Mouse (Mus musculus): ENCODE measurements around the gene Enpp1. TPM values are rescaled to one million over a fixed set of nuclear protein-coding genes. Genes with fewer than 3 reads are reported as not detected.

Gene Enpp1
- polyA plus RNA-seq, 1 experiment from 2014 or later: 1.2 TPM

- H3K4me2 ChIP-seq: no peak overlapping the region
- DNase-seq (ENCODE audit: low spot score, missing footprints) (peak; percentile 54), ATAC-seq (ENCODE audit: low FRiP score) (no peak)
- no peak overlapping the region for H3K9ac ChIP-seq (ENCODE audit: low read length)
- no peak overlapping the region for H3K27ac ChIP-seq (ENCODE audit: low read depth, low read length)
- no peaks in the 10 kb centered on the region for H3K36me3 ChIP-seq (ENCODE audit: control insufficient read depth, insufficient read depth, low read length)
- 85% methylated on average over 5 of the region's 5 CpGs for WGBS
- no peak overlapping the region for H3K4me3 ChIP-seq (ENCODE audit: low read depth, low read length)
- H3K9me3 ChIP-seq (ENCODE audit: control insufficient read depth, low read length): no peaks in the 10 kb centered on the region
- 0 out of 2 replicates have a peak, but pooled peaks cover 3% of the 10 kb centered on the region for H3K4me1 ChIP-seq (ENCODE audit: control insufficient read depth, insufficient read depth, low read length)
- H3K27me3 ChIP-seq (ENCODE audit: control insufficient read depth, insufficient read depth, low read length): peaks cover 7% of the 10 kb centered on the region
These were observed 4.3 kb upstream of the Enpp1 start for GRCm38 (mm10) chr10:24716232-24716631.

- 0 out of 2 replicates have a peak, but pooled peaks cover 3% of the 10 kb centered on the region for H3K4me1 ChIP-seq (ENCODE audit: control insufficient read depth, insufficient read depth, low read length)
- H3K4me3 ChIP-seq (ENCODE audit: low read depth, low read length): no peak overlapping the region
- 69% methylated on average over 5 of the region's 5 CpGs for WGBS
- no peaks in the 10 kb centered on the region for H3K9me3 ChIP-seq (ENCODE audit: control insufficient read depth, low read length)
- no peak overlapping the region for H3K9ac ChIP-seq (ENCODE audit: low read length)
- H3K27ac ChIP-seq (ENCODE audit: low read depth, low read length): no peak overlapping the region
- H3K36me3 ChIP-seq (ENCODE audit: control insufficient read depth, insufficient read depth, low read length): no peaks in the 10 kb centered on the region
- ATAC-seq (ENCODE audit: low FRiP score) (no peak), DNase-seq (ENCODE audit: low spot score, missing footprints) (peak; percentile 84)
- H3K27me3 ChIP-seq (ENCODE audit: control insufficient read depth, insufficient read depth, low read length): peaks cover 13% of the 10 kb centered on the region
- no peak overlapping the region for H3K4me2 ChIP-seq
These were observed 942 bp upstream of the Enpp1 start for GRCm38 (mm10) chr10:24712901-24713300.

GRCm38 (mm10) chr10:24712367-24712761 is 405 bp upstream of the Enpp1 start:
- Histone ChIP-seq H3K27me3 (ENCODE audit: control insufficient read depth, insufficient read depth, low read length) (peaks cover 13% of the 10 kb centered on the region), H3K4me2 (peak overlapping the region; percentile 99), H3K9me3 (ENCODE audit: control insufficient read depth, low read length) (no peaks in the 10 kb centered on the region), H3K9ac (ENCODE audit: low read length) (peak overlapping the region; percentile 59), H3K4me1 (ENCODE audit: control insufficient read depth, insufficient read depth, low read length) (0 out of 2 replicates have a peak, but pooled peaks cover 3% of the 10 kb centered on the region), H3K27ac (ENCODE audit: low read depth, low read length) (no peak overlapping the region), H3K36me3 (ENCODE audit: control insufficient read depth, insufficient read depth, low read length) (no peaks in the 10 kb centered on the region), H3K4me3 (ENCODE audit: low read depth, low read length) (peak overlapping the region; percentile 63)
- no peak for DNase-seq (ENCODE audit: low spot score, missing footprints)
- no peak for ATAC-seq (ENCODE audit: low FRiP score)
- 16% methylated on average over 15 of the region's 15 CpGs for WGBS

- Histone ChIP-seq H3K27ac (ENCODE audit: low read depth, low read length) (no peak overlapping the region), H3K4me1 (ENCODE audit: control insufficient read depth, insufficient read depth, low read length) (0 out of 2 replicates have a peak, but pooled peaks cover 3% of the 10 kb centered on the region), H3K27me3 (ENCODE audit: control insufficient read depth, insufficient read depth, low read length) (peaks cover 13% of the 10 kb centered on the region), H3K9me3 (ENCODE audit: control insufficient read depth, low read length) (no peaks in the 10 kb centered on the region), H3K4me2 (peak overlapping the region; percentile 99), H3K9ac (ENCODE audit: low read length) (no peak overlapping the region), H3K36me3 (ENCODE audit: control insufficient read depth, insufficient read depth, low read length) (no peaks in the 10 kb centered on the region), H3K4me3 (ENCODE audit: low read depth, low read length) (peak overlapping the region; percentile 63)
- no peak for ATAC-seq (ENCODE audit: low FRiP score)
- WGBS: 23% methylated on average over 10 of the region's 10 CpGs
- no peak for DNase-seq (ENCODE audit: low spot score, missing footprints)
These were observed 888 bp downstream of the Enpp1 start for GRCm38 (mm10) chr10:24711071-24711470.

- peaks cover 13% of the 10 kb centered on the region for H3K27me3 ChIP-seq (ENCODE audit: control insufficient read depth, insufficient read depth, low read length)
- H3K9me3 ChIP-seq (ENCODE audit: control insufficient read depth, low read length): no peaks in the 10 kb centered on the region
- no peak overlapping the region for H3K27ac ChIP-seq (ENCODE audit: low read depth, low read length)
- ATAC-seq (ENCODE audit: low FRiP score): no peak
- no peak overlapping the region for H3K9ac ChIP-seq (ENCODE audit: low read length)
- H3K36me3 ChIP-seq (ENCODE audit: control insufficient read depth, insufficient read depth, low read length): no peaks in the 10 kb centered on the region
- peak; percentile 79 for DNase-seq (ENCODE audit: low spot score, missing footprints)
- H3K4me3 ChIP-seq (ENCODE audit: low read depth, low read length): no peak overlapping the region
- WGBS: 91% methylated on average over 6 of the region's 6 CpGs
- no peak overlapping the region for H3K4me2 ChIP-seq
- H3K4me1 ChIP-seq (ENCODE audit: control insufficient read depth, insufficient read depth, low read length): 0 out of 2 replicates have a peak, but pooled peaks cover 3% of the 10 kb centered on the region
These were observed 1.6 kb downstream of the Enpp1 start for GRCm38 (mm10) chr10:24710361-24710760.

- WGBS: 85% methylated on average over 6 of the region's 6 CpGs
- no peak overlapping the region for H3K4me2 ChIP-seq
- no peak overlapping the region for H3K4me3 ChIP-seq (ENCODE audit: low read depth, low read length)
- peaks cover 10% of the 10 kb centered on the region for H3K27me3 ChIP-seq (ENCODE audit: control insufficient read depth, insufficient read depth, low read length)
- DNase-seq (ENCODE audit: low spot score, missing footprints) (no peak), ATAC-seq (ENCODE audit: low FRiP score) (no peak)
- H3K9ac ChIP-seq (ENCODE audit: low read length): no peak overlapping the region
- H3K9me3 ChIP-seq (ENCODE audit: control insufficient read depth, low read length): no peaks in the 10 kb centered on the region
- 0 out of 2 replicates have a peak, but pooled peaks cover 3% of the 10 kb centered on the region for H3K4me1 ChIP-seq (ENCODE audit: control insufficient read depth, insufficient read depth, low read length)
- no peak overlapping the region for H3K27ac ChIP-seq (ENCODE audit: low read depth, low read length)
- no peaks in the 10 kb centered on the region for H3K36me3 ChIP-seq (ENCODE audit: control insufficient read depth, insufficient read depth, low read length)
These were observed 4.2 kb downstream of the Enpp1 start for GRCm38 (mm10) chr10:24707745-24708144.

GRCm38 (mm10) chr10:24706431-24707140 is 5.4 kb downstream of the Enpp1 start:
- WGBS: 93% methylated on average over 2 of the region's 2 CpGs
- H3K4me3 ChIP-seq (ENCODE audit: low read depth, low read length): no peak overlapping the region
- H3K36me3 ChIP-seq (ENCODE audit: control insufficient read depth, insufficient read depth, low read length): no peaks in the 10 kb centered on the region
- H3K27ac ChIP-seq (ENCODE audit: low read depth, low read length): no peak overlapping the region
- H3K4me1 ChIP-seq (ENCODE audit: control insufficient read depth, insufficient read depth, low read length): 0 out of 2 replicates have a peak, but pooled peaks cover 3% of the 10 kb centered on the region
- no peak overlapping the region for H3K9ac ChIP-seq (ENCODE audit: low read length)
- H3K9me3 ChIP-seq (ENCODE audit: control insufficient read depth, low read length): no peaks in the 10 kb centered on the region
- no peak overlapping the region for H3K4me2 ChIP-seq
- peak; percentile 53 for DNase-seq (ENCODE audit: low spot score, missing footprints)
- no peak for ATAC-seq (ENCODE audit: low FRiP score)
- H3K27me3 ChIP-seq (ENCODE audit: control insufficient read depth, insufficient read depth, low read length): peaks cover 7% of the 10 kb centered on the region

GRCm38 (mm10) chr10:24702698-24703097 is 9.3 kb downstream of the Enpp1 start:
- H3K4me1 ChIP-seq (ENCODE audit: control insufficient read depth, insufficient read depth, low read length): no peaks in the 10 kb centered on the region
- DNase-seq (ENCODE audit: low spot score, missing footprints) (peak; percentile 60), ATAC-seq (ENCODE audit: low FRiP score) (no peak)
- no peak overlapping the region for H3K9ac ChIP-seq (ENCODE audit: low read length)
- no peaks in the 10 kb centered on the region for H3K9me3 ChIP-seq (ENCODE audit: control insufficient read depth, low read length)
- no peak overlapping the region for H3K4me2 ChIP-seq
- H3K36me3 ChIP-seq (ENCODE audit: control insufficient read depth, insufficient read depth, low read length): no peaks in the 10 kb centered on the region
- no peak overlapping the region for H3K4me3 ChIP-seq (ENCODE audit: low read depth, low read length)
- 81% methylated on average over 2 of the region's 2 CpGs for WGBS
- H3K27me3 ChIP-seq (ENCODE audit: control insufficient read depth, insufficient read depth, low read length): no peaks in the 10 kb centered on the region
- H3K27ac ChIP-seq (ENCODE audit: low read depth, low read length): no peak overlapping the region

- ATAC-seq (ENCODE audit: low FRiP score) (no peak), DNase-seq (ENCODE audit: low spot score, missing footprints) (peak; percentile 71)
- Histone ChIP-seq H3K27ac (ENCODE audit: low read depth, low read length) (no peak overlapping the region), H3K4me2 (no peak overlapping the region), H3K9me3 (ENCODE audit: control insufficient read depth, low read length) (no peaks in the 10 kb centered on the region), H3K4me1 (ENCODE audit: control insufficient read depth, insufficient read depth, low read length) (no peaks in the 10 kb centered on the region), H3K27me3 (ENCODE audit: control insufficient read depth, insufficient read depth, low read length) (no peaks in the 10 kb centered on the region), H3K9ac (ENCODE audit: low read length) (no peak overlapping the region), H3K4me3 (ENCODE audit: low read depth, low read length) (no peak overlapping the region), H3K36me3 (ENCODE audit: control insufficient read depth, insufficient read depth, low read length) (no peaks in the 10 kb centered on the region)
- WGBS: 89% methylated on average over 6 of the region's 6 CpGs
These were observed 13.7 kb downstream of the Enpp1 start for GRCm38 (mm10) chr10:24698131-24698775.

Measured in midbrain, embryonic 11.5 days (tissue).